Mouse (Mus musculus): ENCODE measurements around the gene Ublcp1.

The Ublcp1 gene

GRCm38 (mm10) chr11:44470432-44471336, at the start of gene Ublcp1:
Ublcp1 (minus strand) TSS chr11:44470498.
- peak; percentile 97 for DNase-seq

DNA sequence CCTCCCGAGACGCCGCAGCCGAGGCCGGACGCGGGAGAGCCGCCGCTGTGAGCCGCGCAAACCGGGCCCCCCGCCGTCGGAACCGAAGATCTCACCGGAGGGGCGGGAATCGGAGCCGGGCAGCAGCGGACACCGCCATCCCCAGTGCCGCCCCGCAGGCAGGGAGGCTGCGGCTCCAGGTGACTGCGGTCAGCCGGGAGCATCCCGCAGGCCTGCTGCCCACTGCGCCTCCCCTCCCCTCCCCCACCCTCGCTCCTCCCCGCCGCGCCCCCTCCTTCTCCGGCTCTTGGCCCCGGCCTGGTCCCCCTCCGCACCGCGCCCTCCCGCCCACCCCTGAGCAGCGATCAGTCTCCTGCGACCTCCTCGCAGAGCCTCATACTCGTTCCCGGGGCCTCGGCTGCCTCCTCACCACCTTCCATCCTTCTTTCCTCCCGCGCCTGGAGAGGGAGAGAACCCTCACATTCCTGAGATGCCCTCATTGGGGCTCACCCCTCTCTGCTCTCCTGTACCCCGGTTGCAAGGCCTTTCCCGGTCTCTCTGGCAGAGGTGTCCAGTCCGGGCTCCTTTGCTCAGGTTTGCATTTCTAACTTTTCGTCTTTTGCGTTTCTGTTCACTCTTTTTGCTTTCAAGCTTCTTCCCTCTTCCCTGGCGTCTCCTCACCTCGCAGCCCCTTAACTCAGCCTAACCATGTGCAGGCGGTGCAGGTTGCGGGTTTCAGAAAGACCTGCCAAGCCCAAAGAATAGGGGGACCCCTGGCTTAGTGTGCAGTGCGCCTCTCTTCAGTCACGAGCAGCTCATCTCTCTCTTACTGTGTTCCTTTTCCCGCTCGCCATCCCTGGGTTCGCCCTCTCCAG, 49.0 kb upstream of the Ublcp1 start:
- peak in 1 of 2 experiments; percentile 59 for DNase-seq

GRCm38 (mm10) chr11:44518281-44519095, 48.2 kb upstream of the Ublcp1 start, which contains the start of gene Rnf145:
Rnf145 (plus strand) TSS chr11:44518964.
- DNase-seq, result peak; percentile 69 to 86

GRCm38 (mm10) chr11:44517561-44518280, 47.4 kb upstream of the Ublcp1 start:
- DNase-seq, result no peak

- no peak for DNase-seq
Observed at GRCm38 (mm10) chr11:44516362-44516761, 46.1 kb upstream of the Ublcp1 start.

DNA sequence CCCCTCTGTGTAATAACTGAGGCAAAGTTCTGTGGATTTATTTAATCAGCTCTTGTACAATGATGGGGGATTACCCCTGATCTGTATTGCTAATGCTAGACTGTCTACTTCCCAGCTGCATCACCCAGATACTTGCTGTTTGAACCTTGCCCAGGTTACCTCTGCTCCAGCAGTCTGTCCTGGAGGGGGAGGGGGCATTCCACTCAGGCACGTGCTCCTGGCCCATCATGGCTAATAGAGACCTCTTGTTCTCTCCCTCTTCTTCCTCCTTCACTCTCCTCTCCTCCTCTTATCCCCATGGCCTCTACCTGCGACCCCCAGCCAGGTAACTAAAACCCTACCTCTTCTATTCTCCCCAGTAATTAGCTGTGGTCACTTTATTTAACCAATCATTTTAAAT, 44.4 kb upstream of the Ublcp1 start:
- peak; percentile 83 to 84 for DNase-seq

- DNase-seq, result no peak
Observed at GRCm38 (mm10) chr11:44513026-44513422, 42.7 kb upstream of the Ublcp1 start.

GRCm38 (mm10) chr11:44512044-44513025, 42.0 kb upstream of the Ublcp1 start:
- DNase-seq, result no peak

DNA sequence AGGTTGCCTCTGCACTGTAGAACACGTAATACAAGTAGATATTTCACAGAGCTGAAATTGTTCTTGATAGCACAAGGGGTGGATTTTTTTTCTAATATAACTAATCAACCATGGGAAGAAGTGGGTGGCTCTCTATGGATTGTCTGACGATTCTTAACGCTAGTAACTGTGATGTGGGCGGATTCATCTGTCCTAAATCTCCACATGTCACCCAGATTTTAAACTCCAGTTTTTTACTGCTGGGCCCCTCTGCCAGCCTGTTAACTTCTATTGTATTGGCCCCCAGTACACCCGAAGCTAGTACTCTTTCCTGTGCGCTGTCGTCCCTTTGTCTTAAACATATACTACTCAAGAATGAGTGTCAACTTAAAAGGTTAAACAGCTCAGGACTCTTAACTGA, 40.1 kb upstream of the Ublcp1 start:
- DNase-seq, result no peak

GRCm38 (mm10) chr11:44509906-44510305, 39.6 kb upstream of the Ublcp1 start:
- DNase-seq, result no peak

DNA sequence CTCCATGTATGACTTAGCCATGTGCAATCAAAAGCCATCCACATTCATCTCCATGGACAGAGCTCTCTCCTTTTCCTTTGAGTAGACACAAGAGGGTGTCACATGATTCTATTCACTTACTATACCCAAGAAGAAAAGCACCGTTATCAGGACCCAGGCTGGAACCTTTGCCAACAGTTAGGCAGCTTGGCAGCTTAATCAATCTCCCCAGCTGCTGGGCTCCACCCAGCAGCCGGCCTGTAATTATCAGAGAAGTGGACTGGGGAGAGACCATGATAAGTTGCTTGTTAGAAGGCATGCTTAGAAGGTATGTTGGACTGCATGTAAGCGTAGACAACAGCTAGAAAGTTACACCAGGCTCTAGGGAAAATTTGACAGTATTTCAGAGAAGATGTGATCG, 38.6 kb upstream of the Ublcp1 start:
- DNase-seq, result no peak

- DNase-seq, result no peak
Observed at GRCm38 (mm10) chr11:44504761-44505160, 34.5 kb upstream of the Ublcp1 start.

GRCm38 (mm10) chr11:44504146-44504545, 33.8 kb upstream of the Ublcp1 start:
- DNase-seq, result no peak

DNA sequence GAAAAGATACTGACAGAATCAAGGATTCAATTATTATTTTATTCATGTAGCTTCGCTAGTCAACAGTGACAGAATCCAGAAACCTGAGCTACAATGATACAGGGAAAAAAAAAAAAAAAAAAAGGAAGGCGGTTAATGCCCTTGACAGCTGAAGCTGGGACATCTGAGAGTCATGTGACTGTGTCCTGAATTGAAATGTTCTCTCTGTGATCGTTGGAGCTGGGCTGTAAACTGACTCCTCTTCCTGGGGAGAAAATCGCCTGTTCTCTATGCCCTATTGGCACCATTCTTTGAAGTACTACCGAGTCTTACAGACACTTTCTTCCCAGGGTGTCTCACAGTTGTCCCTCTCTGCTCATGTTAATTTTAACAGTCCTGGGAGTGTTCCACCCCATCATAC, 32.6 kb upstream of the Ublcp1 start:
- no peak for DNase-seq

GRCm38 (mm10) chr11:44501477-44501876, 31.2 kb upstream of the Ublcp1 start:
- DNase-seq, result no peak

DNA sequence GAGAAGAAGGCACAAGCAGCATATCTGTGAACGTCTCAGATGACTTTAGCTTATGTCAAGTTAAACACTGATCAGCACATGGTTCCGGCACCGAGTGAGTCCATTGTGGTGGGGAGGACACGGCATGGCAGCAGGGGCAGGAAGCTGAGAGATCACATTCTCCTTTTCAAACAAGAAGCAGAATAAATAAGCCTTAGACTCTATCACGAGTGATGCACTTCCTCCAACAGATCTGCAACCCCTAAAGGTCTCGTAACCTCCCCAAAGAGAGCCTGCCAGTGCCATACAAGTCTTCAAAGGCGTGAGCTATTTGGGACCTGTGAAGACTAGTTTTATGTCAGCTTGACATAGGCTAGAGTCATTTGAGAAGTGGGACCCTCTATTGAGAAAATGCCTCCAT, 30.7 kb upstream of the Ublcp1 start:
- no peak for DNase-seq

DNA sequence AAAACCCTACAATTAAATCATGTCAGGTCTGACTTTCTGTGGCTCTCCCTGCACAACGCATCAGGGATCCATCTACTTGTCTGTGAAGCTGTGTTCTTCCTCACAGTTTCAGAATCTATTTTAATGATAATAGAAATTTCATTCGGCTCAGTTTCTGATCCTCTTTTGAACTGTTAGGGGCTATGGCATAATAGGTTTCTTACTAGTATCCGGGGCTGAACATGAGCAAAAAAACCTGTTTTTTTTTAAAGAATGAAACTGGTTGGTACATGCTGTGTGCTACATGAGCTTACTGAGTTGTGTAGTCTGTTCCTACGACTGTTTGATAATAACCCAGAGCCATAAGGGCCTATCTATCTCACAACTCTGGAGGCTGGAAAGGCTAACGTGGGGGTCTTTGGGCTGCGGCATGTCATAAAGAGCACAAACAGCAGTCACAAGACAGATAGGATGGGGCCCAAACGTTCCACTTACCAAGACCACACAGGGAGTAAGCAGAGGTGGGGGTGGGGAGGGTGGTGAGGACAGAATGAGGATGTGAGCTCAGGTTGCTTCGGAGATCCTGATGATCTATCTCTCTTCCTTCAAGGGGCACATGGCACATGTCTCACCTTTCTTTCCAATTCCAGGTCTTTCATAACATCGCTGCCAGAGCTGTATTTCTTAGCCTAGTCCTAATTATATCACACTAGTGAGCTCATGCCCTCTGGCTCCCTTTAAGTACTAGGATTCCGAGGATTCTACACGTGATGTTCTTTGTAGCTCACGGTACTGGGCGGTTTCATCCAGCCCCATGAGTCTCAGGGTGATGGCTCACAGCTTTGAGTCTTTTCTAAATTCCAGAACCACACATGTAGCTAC, 28.3 kb upstream of the Ublcp1 start:
- DNase-seq, result no peak

- DNase-seq, result peak; percentile 20
Observed at GRCm38 (mm10) chr11:44496217-44496616, 25.9 kb upstream of the Ublcp1 start.

DNA sequence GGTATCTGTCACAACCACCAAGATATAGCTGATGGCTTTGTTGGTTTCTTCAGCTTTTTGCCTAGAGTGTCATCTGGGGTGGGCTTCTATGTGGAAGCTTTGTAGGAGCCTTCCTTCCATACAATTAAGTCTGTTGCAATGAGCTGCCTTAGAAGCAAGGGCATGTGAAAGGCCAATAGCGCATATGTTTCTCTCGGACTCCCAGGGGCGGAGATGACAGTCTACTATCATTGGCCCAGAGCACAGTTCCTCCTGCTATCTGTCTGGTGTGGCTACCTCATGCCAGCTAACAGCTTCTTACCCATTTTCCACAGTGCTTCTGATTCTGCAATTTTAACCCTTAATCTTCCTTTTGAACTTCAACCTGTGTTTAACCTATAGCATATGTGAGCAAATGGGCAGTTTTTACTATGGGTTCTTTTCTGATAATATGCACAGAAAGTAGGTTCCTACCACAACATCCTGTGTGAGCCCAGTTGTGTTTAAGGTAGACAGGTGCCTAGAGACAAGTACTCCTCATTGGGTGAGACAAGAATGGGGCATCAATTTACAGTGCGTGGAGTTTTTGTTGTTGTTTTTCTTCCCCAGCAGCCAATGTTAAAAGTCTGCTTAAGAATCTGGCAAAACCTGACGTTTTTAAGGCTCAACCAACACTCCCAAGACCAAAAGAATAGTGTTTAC, 24.5 kb upstream of the Ublcp1 start:
- no peak for DNase-seq
